ENCODE assay signal across 8 mouse cellular contexts in genomic region chr17:35050126-35050750, GRCm38 (mm10). TPM values are rescaled to one million over a fixed set of nuclear protein-coding genes. Genes with fewer than 3 reads are reported as not detected.
A peak's percentile ranks its signal among the peaks of the same experiment; 100 is the strongest.
DNase-seq lines count a peak whose midpoint lies in the region; ATAC-seq lines count a peak whose summit lies in the region.

No protein-coding gene starts in this region.

- H3K27ac ChIP-seq in midbrain, embryonic 10.5 days (replicated peaks), result peak overlapping the region; percentile 97

- H3K9me3 ChIP-seq in midbrain, embryonic 10.5 days (replicated peaks), result no peaks in the 10 kb centered on the region; the same call in 1 of the 2 replicates

- peak; percentile 41 for ATAC-seq in erythroid progenitor cell, adult 5-6 weeks (replicated peaks; ENCODE audit: low FRiP score, poor library complexity, severe bottlenecking)

- 0 out of 2 replicates have a peak, but pooled peaks cover 3% of the 10 kb centered on the region for H3K27me3 ChIP-seq in midbrain, embryonic 10.5 days (ENCODE audit: low read depth, poor library complexity, severe bottlenecking)

- peaks cover 78% of the 10 kb centered on the region for H3K4me1 ChIP-seq in midbrain, embryonic 10.5 days

- DNase-seq in CD4-positive helper T cell, adult 2 months (ENCODE audit: low read depth, low spot score), result peak; percentile 79
- DNase-seq in adrenal gland, adult 18-20 months (ENCODE audit: low spot score in 2 of 2), result peak; percentile 68 to 72
- DNase-seq in heart, postnatal 10 days, result peak; percentile 87
- peak; percentile 83 to 90 for DNase-seq in kidney, postnatal 4 days
- DNase-seq in midbrain, embryonic 10.5 days (ENCODE audit: low spot score), result peak; percentile 77
- peak; percentile 65 to 66 for DNase-seq in spleen, postnatal 14 days (ENCODE audit: low spot score in 2 of 2)
- DNase-seq in left cerebral cortex, adult 9 months (ENCODE audit: low spot score in 2 of 2), result no peak

- intact Hi-C loops in heart, postnatal 10 days (cut with DNase I), result no loop called here

- peak overlapping the region; percentile 70 for H3K4me3 ChIP-seq in midbrain, embryonic 10.5 days

- WGBS in midbrain, embryonic 10.5 days, result under 1% methylated on average over 27 of the region's 27 CpGs

- peaks cover 31% of the 10 kb centered on the region for H3K36me3 ChIP-seq in midbrain, embryonic 10.5 days

RNA-seq across cellular contexts. Expression of gene Clic1, which starts 0.5 kb away (rescaled TPM):
- total RNA-seq in adrenal gland, adult 18-20 months (2021), result 10 to 100 TPM; 71.9 to 92.9 TPM
- total RNA-seq in erythroid progenitor cell, adult 5-6 weeks (2015; ENCODE audit: low replicate concordance), result 91.0 and 110 TPM in 2 replicates
- 68.3 and 95.5 TPM in 2 replicates for total RNA-seq in erythroid progenitor cell, adult 5-6 weeks (2017; ENCODE audit: low replicate concordance)
- total RNA-seq in heart, postnatal 10 days (2021), result 100 to 1,000 TPM; 115 to 118 TPM
- 216 and 217 TPM in 2 replicates for polyA plus RNA-seq in midbrain, embryonic 10.5 days (2016; fragmentation: Nextera tagmentation; extraction: Ambion mirVana)

RNA-seq across cellular contexts. Expression of gene Msh5, which starts 3.7 kb away (rescaled TPM):
- 1 to 10 TPM; 1.1 to 1.3 TPM for total RNA-seq in adrenal gland, adult 18-20 months (2021)
- 36.9 and 39.6 TPM in 2 replicates for total RNA-seq in erythroid progenitor cell, adult 5-6 weeks (2015; ENCODE audit: low replicate concordance)
- total RNA-seq in erythroid progenitor cell, adult 5-6 weeks (2017; ENCODE audit: low replicate concordance), result 27.3 and 50.9 TPM in 2 replicates
- total RNA-seq in heart, postnatal 10 days (2021), result 1 to 10 TPM; 2.0 TPM
- polyA plus RNA-seq in midbrain, embryonic 10.5 days (2016; fragmentation: Nextera tagmentation; extraction: Ambion mirVana), result 5.4 and 6.3 TPM in 2 replicates

RNA-seq across cellular contexts. Expression of gene Ddah2, which starts 8.6 kb away (rescaled TPM):
- total RNA-seq in adrenal gland, adult 18-20 months (2021), result 10 to 100 TPM in 1 of 2 experiments, 1 to 10 TPM in 1; 9.1 to 17.0 TPM
- 2.1 TPM in 1 of 2 replicates, not detected in the other for total RNA-seq in erythroid progenitor cell, adult 5-6 weeks (2015; ENCODE audit: low replicate concordance)
- 1.5 and 5.6 TPM in 2 replicates for total RNA-seq in erythroid progenitor cell, adult 5-6 weeks (2017; ENCODE audit: low replicate concordance)
- total RNA-seq in heart, postnatal 10 days (2021), result 10 to 100 TPM; 84.5 to 86.1 TPM
- polyA plus RNA-seq in midbrain, embryonic 10.5 days (2016; fragmentation: Nextera tagmentation; extraction: Ambion mirVana), result 527 and 597 TPM in 2 replicates

RNA-seq across cellular contexts. Expression of gene Ly6g6c, which starts 14.9 kb away (rescaled TPM):
- total RNA-seq in adrenal gland, adult 18-20 months (2021), result not detected
- not detected in 2 replicates for total RNA-seq in erythroid progenitor cell, adult 5-6 weeks (2015; ENCODE audit: low replicate concordance)
- total RNA-seq in erythroid progenitor cell, adult 5-6 weeks (2017; ENCODE audit: low replicate concordance), result not detected in 2 replicates
- total RNA-seq in heart, postnatal 10 days (2021), result not detected
- 0.17 TPM in 2 replicates for polyA plus RNA-seq in midbrain, embryonic 10.5 days (2016; fragmentation: Nextera tagmentation; extraction: Ambion mirVana)

RNA-seq across cellular contexts. Expression of gene Mpig6b, which starts 15.7 kb away (rescaled TPM):
- under 1 TPM; 0.13 to 0.22 TPM for total RNA-seq in adrenal gland, adult 18-20 months (2021)
- 1.1 TPM in 1 of 2 replicates, not detected in the other for total RNA-seq in erythroid progenitor cell, adult 5-6 weeks (2015; ENCODE audit: low replicate concordance)
- total RNA-seq in erythroid progenitor cell, adult 5-6 weeks (2017; ENCODE audit: low replicate concordance), result not detected in 2 replicates
- total RNA-seq in heart, postnatal 10 days (2021), result under 1 TPM; 0.55 to 0.77 TPM
- 1.3 TPM in 2 replicates for polyA plus RNA-seq in midbrain, embryonic 10.5 days (2016; fragmentation: Nextera tagmentation; extraction: Ambion mirVana)

Comparison
In these comparisons a context has a peak if more than half of its experiments do, and no peak if none do; other contexts are left out.
1. DNase-seq: peak in CD4-positive helper T cell, adult 2 months (single experiment), adrenal gland, adult 18-20 months (2 of 2), heart, postnatal 10 days (2 of 2), kidney, postnatal 4 days (2 of 2), midbrain, embryonic 10.5 days (single experiment) and spleen, postnatal 14 days (2 of 2); none in left cerebral cortex, adult 9 months (0 of 2).
2. RNA of gene Msh5, which starts 3.7 kb away (total RNA-seq): 27.3 to 50.9 TPM in erythroid progenitor cell, adult 5-6 weeks; 2.0 TPM in heart, postnatal 10 days and 1.1 to 1.3 TPM in adrenal gland, adult 18-20 months; every median in the first group is over 4 times any median in the second.
3. RNA of gene Ddah2, which starts 8.6 kb away (total RNA-seq): 84.5 to 86.1 TPM in heart, postnatal 10 days; 9.1 to 17.0 TPM in adrenal gland, adult 18-20 months and 1.5 to 5.6 TPM in erythroid progenitor cell, adult 5-6 weeks; every median in the first group is over 4 times any median in the second.